Mouse (Mus musculus): ENCODE measurements around the gene Gja3.
A peak's percentile ranks its signal among the peaks of the same experiment; 100 is the strongest.

Gene Gja3

GRCm38 (mm10) chr14:57057563-57058321 lies at the start of gene Gja3:
Gene Gja3 (minus strand): TSS chr14:57058100.
- no peak for DNase-seq (ENCODE audit: low spot score)

GRCm38 (mm10) chr14:57107091-57107490 lies 49.2 kb upstream of the Gja3 start:
- DNase-seq (ENCODE audit: low spot score), result no peak

- no peak for DNase-seq (ENCODE audit: low spot score)
Observed at GRCm38 (mm10) chr14:57105721-57106120, 47.8 kb upstream of the Gja3 start.

- no peak for DNase-seq (ENCODE audit: low spot score)
Observed at GRCm38 (mm10) chr14:57105111-57105510, 47.2 kb upstream of the Gja3 start.

DNA sequence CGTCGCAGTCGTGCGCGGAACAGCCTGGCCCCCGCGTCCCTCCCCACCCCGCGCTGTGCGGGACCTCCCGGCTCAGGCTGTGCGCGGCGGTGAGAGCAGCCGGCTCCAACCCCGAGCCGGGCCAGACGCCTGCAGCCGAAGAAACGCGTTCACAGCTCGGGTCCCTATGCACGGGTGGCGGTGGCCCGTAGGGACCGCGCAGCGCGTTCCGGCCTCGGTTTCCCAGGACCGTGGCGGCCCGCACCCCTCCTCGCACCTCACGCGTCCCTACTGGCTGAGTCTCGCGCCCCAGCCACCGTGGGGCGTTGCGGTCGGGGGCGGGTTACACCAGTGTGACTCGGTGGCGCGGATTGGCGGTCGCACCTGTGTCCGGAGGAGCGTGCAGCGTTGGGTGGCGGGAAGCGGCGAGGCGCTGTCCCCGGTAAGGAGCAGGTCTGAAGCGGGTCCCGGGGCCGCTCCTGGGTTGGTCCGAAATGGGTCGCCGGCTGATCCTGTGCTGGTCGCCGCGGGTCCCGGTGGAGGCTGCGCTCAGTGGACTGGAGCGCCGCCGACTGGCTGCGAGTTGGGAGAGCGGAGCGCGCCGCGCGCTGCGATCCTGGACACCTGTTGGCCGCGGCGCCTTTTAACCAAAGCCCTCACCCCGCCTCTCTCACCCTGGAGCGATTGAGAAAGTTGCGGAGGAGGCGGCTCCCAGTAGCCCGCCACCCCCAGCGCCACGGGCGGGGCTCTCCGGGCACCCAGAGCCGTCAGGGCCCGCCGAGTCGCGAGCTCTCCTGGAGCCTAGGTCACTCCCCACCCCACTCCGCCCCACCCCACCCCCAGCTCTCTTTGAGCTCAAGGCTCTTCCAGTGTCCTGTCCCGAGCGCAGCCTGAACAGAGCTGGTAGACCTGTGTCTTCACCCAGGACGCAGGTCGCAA lies 46.5 kb upstream of the Gja3 start, which contains the start of gene Gjb2:
Gjb2 (minus strand) TSS at position 597 of the 918 bp plus-strand sequence.
- peak; percentile 39 for DNase-seq (ENCODE audit: low spot score)

GRCm38 (mm10) chr14:57103711-57104105 lies 45.8 kb upstream of the Gja3 start:
- no peak for DNase-seq (ENCODE audit: low spot score)

- no peak for DNase-seq (ENCODE audit: low spot score)
Observed at GRCm38 (mm10) chr14:57103121-57103520, 45.2 kb upstream of the Gja3 start.

GRCm38 (mm10) chr14:57101623-57102022 lies 43.7 kb upstream of the Gja3 start:
- no peak for DNase-seq (ENCODE audit: low spot score)

DNA sequence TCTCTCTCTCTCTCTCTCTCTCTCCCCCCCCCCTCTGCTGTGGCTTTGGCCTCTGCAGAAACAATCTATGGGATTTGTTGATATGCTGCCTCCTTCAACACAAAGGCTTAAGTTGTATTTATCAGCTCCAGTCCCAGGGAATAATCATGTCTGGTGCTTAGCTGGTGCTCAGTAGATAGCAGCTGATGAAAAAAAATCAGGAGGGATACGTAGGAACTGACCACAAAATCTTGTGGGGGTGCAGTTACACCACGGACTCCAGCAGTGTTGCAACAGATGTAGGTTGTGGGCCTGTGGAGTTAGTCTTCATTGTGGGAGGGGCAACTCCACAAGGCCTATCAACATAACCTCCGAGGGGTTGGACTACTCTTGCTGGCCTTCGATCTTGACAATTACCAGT lies 38.0 kb upstream of the Gja3 start:
- DNase-seq (ENCODE audit: low spot score), result no peak

GRCm38 (mm10) chr14:57093029-57093428 lies 35.1 kb upstream of the Gja3 start:
- DNase-seq (ENCODE audit: low spot score), result no peak

DNA sequence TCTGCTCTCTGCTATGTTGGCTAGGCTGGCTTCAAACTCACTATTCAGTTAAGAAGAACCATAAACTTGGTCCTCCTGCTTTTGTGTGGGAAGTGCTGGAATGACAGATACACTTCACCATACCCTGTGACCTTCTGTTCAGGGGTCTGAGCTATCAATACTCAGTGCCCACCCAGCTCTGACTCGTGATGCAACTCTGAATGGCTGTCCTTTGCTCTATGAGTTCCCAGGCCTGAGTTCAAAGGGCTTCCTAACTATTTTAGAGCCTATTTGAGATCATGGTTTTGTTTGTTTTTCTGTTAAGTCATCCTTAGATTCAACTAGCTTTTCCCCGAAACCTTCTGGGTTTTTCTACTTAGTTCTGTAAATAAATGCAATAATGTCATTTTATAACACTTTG lies 32.1 kb upstream of the Gja3 start:
- DNase-seq (ENCODE audit: low spot score), result no peak

GRCm38 (mm10) chr14:57089107-57089506 lies 31.2 kb upstream of the Gja3 start:
- no peak for DNase-seq (ENCODE audit: low spot score)

DNA sequence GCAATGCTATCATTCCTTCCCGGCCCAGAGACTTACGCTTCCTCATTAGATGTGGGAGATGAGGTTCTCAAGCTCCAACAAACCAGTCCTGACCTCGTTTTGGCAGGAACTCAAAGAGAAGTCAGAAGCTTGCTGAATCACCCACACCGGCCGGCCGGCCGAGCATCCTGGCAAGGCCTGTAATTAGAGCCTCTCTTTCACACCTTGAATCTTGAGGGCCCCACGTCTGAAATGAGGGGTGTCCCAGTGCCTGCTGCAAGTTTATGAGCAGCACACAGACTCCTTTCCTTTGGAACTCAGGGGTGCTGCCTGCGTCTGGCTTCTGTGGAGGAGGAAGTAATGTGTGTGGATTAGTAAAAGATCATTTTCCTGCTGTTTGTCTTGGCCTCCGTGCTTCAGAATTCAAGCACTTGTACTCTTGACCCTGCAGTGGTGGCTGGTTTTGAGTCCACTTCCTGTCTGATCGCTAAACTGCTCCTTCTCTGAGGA lies 26.3 kb upstream of the Gja3 start:
- DNase-seq (ENCODE audit: low spot score), result no peak

GRCm38 (mm10) chr14:57082863-57083262 lies 25.0 kb upstream of the Gja3 start:
- no peak for DNase-seq (ENCODE audit: low spot score)

GRCm38 (mm10) chr14:57075537-57075936 lies 17.6 kb upstream of the Gja3 start:
- no peak for DNase-seq (ENCODE audit: low spot score)

DNA sequence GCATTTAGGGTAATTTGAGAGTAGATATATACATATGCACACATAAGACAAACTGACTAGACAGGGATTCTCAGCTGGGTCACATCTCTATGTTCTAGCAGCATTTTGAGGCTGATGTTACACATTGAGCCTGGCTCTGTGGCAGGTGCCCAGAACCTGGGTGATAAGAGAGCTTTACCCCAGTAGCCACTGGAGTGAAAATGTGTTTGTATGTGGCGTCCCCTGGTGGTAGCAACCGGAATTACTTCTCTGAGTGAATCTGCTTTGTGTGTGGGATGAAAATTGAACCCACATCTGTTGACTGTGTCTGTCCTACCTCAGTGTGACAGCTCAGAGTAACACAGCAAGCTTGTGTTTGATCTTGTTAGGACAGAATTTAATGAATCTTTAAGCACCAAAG lies 12.0 kb upstream of the Gja3 start:
- peak; percentile 29 for DNase-seq (ENCODE audit: low spot score)

DNA sequence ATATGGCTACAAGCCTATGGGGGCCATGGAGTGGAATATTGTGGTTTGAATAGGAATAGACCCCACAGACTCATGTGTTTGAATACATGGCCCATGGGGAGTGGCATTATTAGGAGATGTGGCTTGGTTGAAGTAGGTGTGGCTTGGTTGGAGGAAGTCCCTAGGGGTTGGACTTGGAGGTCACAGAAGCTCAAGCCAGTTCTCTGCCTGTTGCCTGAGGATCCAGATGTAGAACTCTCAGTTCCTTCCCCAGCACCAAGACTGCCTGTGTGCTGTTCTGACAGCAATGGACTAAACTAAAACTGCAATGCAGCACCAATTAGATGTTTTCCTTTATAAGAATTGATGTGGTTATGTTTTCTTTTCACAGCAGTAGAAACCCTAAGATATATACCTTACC lies 8.2 kb upstream of the Gja3 start:
- DNase-seq (ENCODE audit: low spot score), result no peak

- DNase-seq (ENCODE audit: low spot score), result peak; percentile 57
Observed at GRCm38 (mm10) chr14:57060052-57060451, 2.2 kb upstream of the Gja3 start.

- DNase-seq (ENCODE audit: low spot score), result no peak
Observed at GRCm38 (mm10) chr14:57057204-57057562, 717 bp downstream of the Gja3 start.

- no peak for DNase-seq (ENCODE audit: low spot score)
Observed at GRCm38 (mm10) chr14:57052713-57053112, 5.2 kb downstream of the Gja3 start.

DNA sequence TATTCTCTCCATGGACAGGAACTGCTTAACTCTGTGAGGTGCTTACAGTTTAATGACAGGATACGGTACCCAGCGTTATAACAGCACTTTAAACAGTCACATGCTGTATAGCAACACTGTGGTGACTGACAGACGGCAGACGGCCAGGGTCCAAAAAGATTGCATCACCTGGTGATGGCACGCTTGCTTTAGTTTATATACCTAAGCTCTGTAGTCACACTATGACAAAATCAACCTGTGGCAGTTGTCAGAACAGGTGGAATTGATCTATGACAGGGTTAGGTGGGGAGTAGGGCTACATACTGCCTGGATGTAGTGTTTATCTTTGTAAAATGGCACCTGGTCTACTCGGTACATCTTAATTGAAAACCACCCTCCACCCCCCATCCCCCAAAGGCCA lies 14.0 kb downstream of the Gja3 start:
- DNase-seq (ENCODE audit: low spot score), result no peak

GRCm38 (mm10) chr14:57041439-57041838 lies 16.5 kb downstream of the Gja3 start:
- no peak for DNase-seq (ENCODE audit: low spot score)

- no peak for DNase-seq (ENCODE audit: low spot score)
Observed at GRCm38 (mm10) chr14:57034926-57035498, 22.9 kb downstream of the Gja3 start.

Measured in urinary bladder, postnatal 25 days (tissue).